Mouse (Mus musculus) hindbrain, embryonic 14.5 days (tissue): ENCODE data around the gene Actbl2. TPM values are rescaled to one million over a fixed set of nuclear protein-coding genes. Genes with fewer than 3 reads are reported as not detected.

ENCODE experiments used
- ATAC-seq: fragments of 200-750 bp; cut with Nextera tagmentation; 2 replicates; pipeline ENCODE4 v1.8.0; 2017; ENCODE audit warnings: moderate number of reproducible peaks, mild to moderate bottlenecking, moderate TSS enrichment, moderate library complexity; ENCODE audit not compliant: low FRiP score
- DNase-seq: peaks from one replicate; pipeline ENCODE4 v3.0.0-alpha.2; 2015; ENCODE audit warnings: low spot score
- H3K27ac ChIP-seq: fragments of 300-500 bp; sonication (generic); 2 replicates; pipeline ENCODE4 v1.5.1; 2014; ENCODE audit warnings: mild to moderate bottlenecking, moderate library complexity
- H3K27me3 ChIP-seq: fragments of 300-500 bp; sonication (generic); 2 replicates; pipeline ENCODE4 v1.6.1; 2014; ENCODE audit warnings: mild to moderate bottlenecking, low read length, mixed read lengths; ENCODE audit not compliant: control insufficient read depth, insufficient read depth
- H3K36me3 ChIP-seq: fragments of 300-500 bp; sonication (generic); replicated peaks from 2 replicates; pipeline ENCODE4 v1.6.1; 2014; ENCODE audit not compliant: control insufficient read depth, insufficient read depth
- H3K4me1 ChIP-seq: fragments of 300-500 bp; sonication (generic); replicated peaks from 2 replicates; pipeline ENCODE4 v1.6.1; 2014; ENCODE audit warnings: antibody characterized with exemption, low read length, mixed read lengths; ENCODE audit not compliant: control insufficient read depth, insufficient read depth
- H3K4me2 ChIP-seq: fragments of 300-500 bp; sonication (generic); replicated peaks from 2 replicates; pipeline ENCODE4 v1.6.1; 2014; ENCODE audit warnings: mild to moderate bottlenecking, moderate library complexity
- H3K4me3 ChIP-seq: fragments of 300-500 bp; sonication (generic); replicated peaks from 2 replicates; pipeline ENCODE4 v1.5.1; 2014; ENCODE audit warnings: mild to moderate bottlenecking, low read length
- H3K9ac ChIP-seq: fragments of 300-500 bp; sonication (generic); 2 replicates; pipeline ENCODE4 v1.6.1; 2014
- H3K9me3 ChIP-seq: fragments of 300-500 bp; sonication (generic); 2 replicates; pipeline ENCODE4 v1.6.1; 2016; ENCODE audit warnings: low read length; ENCODE audit not compliant: control insufficient read depth
- whole genome bisulfite sequencing: fragments of 180-500 bp; shearing (Covaris S2); extraction: QIAGEN DNeasy Blood & Tissue Kit; methylation state at CpG from one replicate; pipeline ENCODE4 v1.1.7; 2014; 5-methylcytosine and 5-hydroxymethylcytosine counted together
- polyA plus RNA-seq: library from polyadenylated mRNA; unstranded; fragments of >200 nt; fragmentation: Nextera tagmentation; extraction: Ambion mirVana; gene quantifications from 2 replicates; pipeline ENCODE4 v1.2.1, GENCODE M21; 2014

The Actbl2 gene
- polyA plus RNA-seq, 1 experiment from 2014 or later: 0.07 TPM

DNA sequence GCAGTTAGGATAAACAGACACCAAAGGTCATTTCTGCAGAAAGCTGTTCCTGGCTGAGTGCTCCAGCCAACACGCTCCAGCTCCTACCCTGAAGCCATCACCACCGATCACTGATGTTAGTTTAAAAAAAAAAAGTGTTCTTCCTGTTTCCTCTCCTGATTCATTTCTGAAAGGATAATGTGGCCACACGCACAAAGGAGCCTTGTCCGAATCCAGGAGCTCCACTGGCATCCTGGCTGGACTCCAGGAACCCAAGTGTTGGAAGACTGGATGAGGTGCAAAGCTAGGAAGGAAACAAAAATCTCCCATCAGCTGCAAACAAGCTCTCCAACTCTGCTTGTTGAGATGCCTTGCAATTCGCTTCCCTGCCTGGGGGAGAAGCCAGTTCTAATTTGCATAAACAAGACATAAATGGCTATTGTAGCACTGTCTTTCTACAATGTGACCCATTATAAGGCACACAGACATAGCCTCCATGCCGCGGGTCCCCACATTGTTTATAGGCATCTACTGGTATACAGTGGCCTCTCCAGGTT is 37.2 kb downstream of the Actbl2 start:
- Histone ChIP-seq H3K27me3 (no peaks in the 10 kb centered on the region), H3K9me3 (no peaks in the 10 kb centered on the region), H3K9ac (no peak overlapping the region), H3K4me2 (no peak overlapping the region), H3K36me3 (no peaks in the 10 kb centered on the region), H3K27ac (peak overlapping the region; percentile 40; the same call in 1 of the 2 replicates), H3K4me3 (no peak overlapping the region), H3K4me1 (no peaks in the 10 kb centered on the region)
- ATAC-seq (peak; percentile 77; the same call in 1 of the 2 replicates), DNase-seq (peak; percentile 69)
- 48% methylated on average over 7 of the region's 7 CpGs for WGBS

DNA sequence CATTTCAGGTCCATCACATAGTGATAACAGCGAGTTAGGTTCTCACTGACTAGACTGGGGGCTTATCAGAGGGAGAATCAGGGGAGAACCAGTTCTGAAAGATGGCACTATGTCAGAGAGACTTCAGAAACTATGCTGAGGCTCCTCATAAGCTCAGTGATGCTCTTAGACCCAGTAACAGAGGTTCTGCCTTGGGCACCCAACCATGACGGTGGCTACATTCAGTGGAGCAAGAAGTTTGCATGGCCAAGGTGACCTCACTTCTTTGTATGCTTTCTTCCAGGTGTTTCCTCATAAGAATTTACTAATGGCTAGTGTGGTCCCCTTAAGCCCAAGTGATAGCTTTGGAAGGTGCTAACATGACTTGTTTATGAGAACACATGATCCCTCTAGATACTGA is 38.7 kb downstream of the Actbl2 start:
- Histone ChIP-seq H3K36me3 (no peaks in the 10 kb centered on the region), H3K27ac (no peak overlapping the region), H3K4me3 (no peak overlapping the region), H3K27me3 (no peaks in the 10 kb centered on the region), H3K4me1 (no peaks in the 10 kb centered on the region), H3K9ac (no peak overlapping the region), H3K9me3 (no peaks in the 10 kb centered on the region), H3K4me2 (no peak overlapping the region)
- 89% methylated on average over 2 of the region's 2 CpGs for WGBS
- no peak for ATAC-seq
- DNase-seq: no peak

DNA sequence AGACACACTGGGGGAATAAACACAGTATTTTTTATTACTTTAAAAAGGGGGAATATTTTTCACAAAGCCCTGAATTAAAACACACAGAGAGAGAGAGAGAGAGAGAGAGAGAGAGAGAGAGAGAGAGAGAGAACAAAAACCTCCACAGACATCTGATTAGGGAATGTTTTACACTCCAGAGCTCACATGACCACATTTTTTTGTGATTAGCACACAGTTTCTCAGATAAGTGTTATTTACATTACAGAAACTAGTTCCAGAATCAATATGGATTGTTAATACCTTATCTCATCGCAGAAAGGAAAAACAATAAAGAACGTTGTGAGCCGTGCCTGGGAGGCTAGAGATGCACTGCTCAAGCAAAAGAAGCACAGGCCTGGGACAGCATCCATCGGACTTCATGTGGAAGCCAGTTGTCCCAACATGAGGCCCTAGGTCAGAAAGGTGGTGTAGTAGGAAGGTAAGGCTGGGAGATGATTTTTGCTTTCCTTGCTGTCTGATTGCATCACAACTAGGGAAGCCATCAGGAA is 40.2 kb downstream of the Actbl2 start:
- no peak for DNase-seq
- no peak overlapping the region for H3K27ac ChIP-seq
- no peak overlapping the region for H3K4me2 ChIP-seq
- H3K4me1 ChIP-seq: no peaks in the 10 kb centered on the region
- H3K9ac ChIP-seq: no peak overlapping the region
- H3K9me3 ChIP-seq: no peaks in the 10 kb centered on the region
- ATAC-seq: no peak
- no peaks in the 10 kb centered on the region for H3K27me3 ChIP-seq
- no peak overlapping the region for H3K4me3 ChIP-seq
- H3K36me3 ChIP-seq: no peaks in the 10 kb centered on the region
- WGBS: 90% methylated on average over 4 of the region's 4 CpGs

- Histone ChIP-seq H3K9me3 (no peaks in the 10 kb centered on the region), H3K4me2 (no peak overlapping the region), H3K36me3 (no peaks in the 10 kb centered on the region), H3K9ac (no peak overlapping the region), H3K4me1 (no peaks in the 10 kb centered on the region), H3K27ac (no peak overlapping the region), H3K27me3 (no peaks in the 10 kb centered on the region), H3K4me3 (no peak overlapping the region)
- DNase-seq: no peak
- no peak for ATAC-seq
- 79% methylated on average over 5 of the region's 5 CpGs for WGBS
Observed at GRCm38 (mm10) chr13:111296029-111296428, 41.2 kb downstream of the Actbl2 start.

GRCm38 (mm10) chr13:111297614-111298013 is 42.8 kb downstream of the Actbl2 start:
- no peaks in the 10 kb centered on the region for H3K27me3 ChIP-seq
- H3K4me2 ChIP-seq: no peak overlapping the region
- DNase-seq (no peak), ATAC-seq (no peak)
- no peak overlapping the region for H3K27ac ChIP-seq
- H3K4me3 ChIP-seq: no peak overlapping the region
- no peaks in the 10 kb centered on the region for H3K9me3 ChIP-seq
- no peaks in the 10 kb centered on the region for H3K4me1 ChIP-seq
- no peaks in the 10 kb centered on the region for H3K36me3 ChIP-seq
- 88% methylated on average over 6 of the region's 6 CpGs for WGBS
- no peak overlapping the region for H3K9ac ChIP-seq

DNA sequence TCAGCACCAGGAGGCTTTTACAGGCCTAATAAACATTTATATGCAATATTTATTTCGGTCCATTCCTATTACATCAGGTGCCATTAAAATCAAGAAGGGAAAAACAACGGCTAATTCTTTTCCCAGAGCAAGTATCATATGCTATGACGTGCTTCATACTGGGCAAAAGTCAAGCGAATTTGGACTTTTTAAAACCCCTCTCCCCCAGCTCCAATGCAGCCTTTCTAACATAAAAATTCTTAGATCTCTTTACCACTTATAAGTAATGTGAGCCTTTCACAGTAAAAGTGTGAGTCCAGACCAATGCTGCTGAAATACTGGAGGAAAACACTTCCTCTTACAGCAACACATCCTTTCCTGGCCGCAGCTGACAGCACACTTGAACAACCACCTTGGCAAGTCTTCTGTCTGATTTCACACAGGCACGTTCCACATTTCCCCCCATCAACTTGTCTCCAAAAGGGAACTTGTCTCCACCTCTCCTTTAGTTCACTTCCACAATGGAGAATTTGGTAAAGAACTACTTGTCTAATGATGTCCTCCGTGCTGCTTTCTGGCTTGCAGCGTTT is 44.4 kb downstream of the Actbl2 start:
- Histone ChIP-seq H3K4me1 (no peaks in the 10 kb centered on the region), H3K4me3 (no peak overlapping the region), H3K36me3 (no peaks in the 10 kb centered on the region), H3K27ac (no peak overlapping the region), H3K9ac (no peak overlapping the region), H3K9me3 (no peaks in the 10 kb centered on the region), H3K27me3 (no peaks in the 10 kb centered on the region), H3K4me2 (no peak overlapping the region)
- ATAC-seq: no peak
- DNase-seq: no peak
- WGBS: 89% methylated on average over 8 of the region's 8 CpGs

- Histone ChIP-seq H3K27me3 (no peaks in the 10 kb centered on the region), H3K4me2 (no peak overlapping the region), H3K27ac (no peak overlapping the region), H3K9ac (no peak overlapping the region), H3K36me3 (no peaks in the 10 kb centered on the region), H3K4me3 (no peak overlapping the region), H3K4me1 (no peaks in the 10 kb centered on the region), H3K9me3 (no peaks in the 10 kb centered on the region)
- DNase-seq: no peak
- WGBS: 91% methylated on average over 3 of the region's 3 CpGs
- ATAC-seq: no peak
Observed at GRCm38 (mm10) chr13:111300846-111301245, 46.0 kb downstream of the Actbl2 start.

DNA sequence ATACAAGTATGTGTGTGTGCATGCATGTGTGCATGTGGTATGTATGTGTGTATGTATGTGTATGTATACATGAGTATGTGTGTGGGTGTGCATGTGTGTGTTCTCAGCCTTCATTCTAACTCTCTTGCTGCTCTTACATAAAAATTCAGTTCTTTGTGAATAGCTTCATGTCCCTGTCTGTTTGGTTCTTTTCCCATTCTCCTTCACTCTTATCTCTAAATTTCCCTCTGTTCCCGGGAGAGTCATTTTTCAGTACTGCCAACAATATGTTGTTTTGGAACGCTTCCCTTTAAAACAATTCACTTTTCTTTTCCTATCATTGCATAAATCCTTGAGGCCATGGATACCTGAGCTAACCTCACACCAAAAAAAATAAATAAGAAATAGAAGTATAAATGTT is 46.6 kb downstream of the Actbl2 start:
- Histone ChIP-seq H3K36me3 (no peaks in the 10 kb centered on the region), H3K4me2 (no peak overlapping the region), H3K4me3 (no peak overlapping the region), H3K9me3 (no peaks in the 10 kb centered on the region), H3K4me1 (no peaks in the 10 kb centered on the region), H3K27ac (no peak overlapping the region), H3K27me3 (no peaks in the 10 kb centered on the region), H3K9ac (no peak overlapping the region)
- no peak for DNase-seq
- WGBS: 74% methylated on average over 2 of the region's 2 CpGs
- ATAC-seq: no peak

GRCm38 (mm10) chr13:111304194-111304593 is 49.4 kb downstream of the Actbl2 start:
- no peak for ATAC-seq
- H3K27ac ChIP-seq: no peak overlapping the region
- no peak overlapping the region for H3K4me2 ChIP-seq
- no peaks in the 10 kb centered on the region for H3K4me1 ChIP-seq
- no peak for DNase-seq
- no peaks in the 10 kb centered on the region for H3K9me3 ChIP-seq
- no peak overlapping the region for H3K4me3 ChIP-seq
- 82% methylated on average over 2 of the region's 2 CpGs for WGBS
- H3K9ac ChIP-seq: no peak overlapping the region
- no peaks in the 10 kb centered on the region for H3K36me3 ChIP-seq
- no peaks in the 10 kb centered on the region for H3K27me3 ChIP-seq
